Mouse (Mus musculus): ENCODE measurements around the gene Arel1. TPM values are rescaled to one million over a fixed set of nuclear protein-coding genes. Genes with fewer than 3 reads are reported as not detected.

The Arel1 gene
- polyA plus RNA-seq, 1 experiment, result 70.4 TPM

- Histone ChIP-seq H3K4me1 (ENCODE audit: control insufficient read depth, insufficient read depth, low read length) (no peaks in the 10 kb centered on the region), H3K4me3 (ENCODE audit: insufficient read depth, low read length) (no peak overlapping the region), H3K27ac (ENCODE audit: insufficient read depth, low read length) (no peak overlapping the region)
- TF ChIP-seq POLR2A (IDR thresholded peaks at IDR 0.05; ENCODE audit: extremely low read depth, insufficient read depth, low read length) (no peak), CTCF (IDR thresholded peaks at IDR 0.05; ENCODE audit: extremely low read depth, insufficient read depth, low read length) (peak; percentile 81)
Observed at GRCm38 (mm10) chr12:84873434-84873833, 97.3 kb downstream of the Arel1 start.

GRCm38 (mm10) chr12:84872310-84872709, 98.4 kb downstream of the Arel1 start:
- TF ChIP-seq POLR2A (IDR thresholded peaks at IDR 0.05; ENCODE audit: extremely low read depth, insufficient read depth, low read length) (no peak), CTCF (IDR thresholded peaks at IDR 0.05; ENCODE audit: extremely low read depth, insufficient read depth, low read length) (no peak)
- Histone ChIP-seq H3K4me1 (ENCODE audit: control insufficient read depth, insufficient read depth, low read length) (no peaks in the 10 kb centered on the region), H3K4me3 (ENCODE audit: insufficient read depth, low read length) (no peak overlapping the region), H3K27ac (ENCODE audit: insufficient read depth, low read length) (no peak overlapping the region)

Other genes with a start within 250 kb of the Arel1 start
- gene Npc2, start 197.7 kb downstream of the Arel1 start, polyA plus RNA-seq (2012; rRNA removed), result 45.5 and 50.0 TPM in 2 replicates
- gene Isca2, start 197.6 kb downstream of the Arel1 start, polyA plus RNA-seq (2012; rRNA removed), result 83.0 and 86.3 TPM in 2 replicates
- gene Ltbp2, start 94.4 kb downstream of the Arel1 start, polyA plus RNA-seq (2012; rRNA removed), result 0.38 and 0.42 TPM in 2 replicates
- 71.3 and 74.5 TPM in 2 replicates for gene Fcf1, start within 50 bp of the Arel1 start, polyA plus RNA-seq (2012; rRNA removed)
- 64.0 and 69.9 TPM in 2 replicates for gene Ylpm1, start 25.4 kb upstream of the Arel1 start, polyA plus RNA-seq (2012; rRNA removed)
- 1.5 and 1.8 TPM in 2 replicates for gene Prox2, start 139.9 kb upstream of the Arel1 start, polyA plus RNA-seq (2012; rRNA removed)
- gene Dlst, start 139.9 kb upstream of the Arel1 start, polyA plus RNA-seq (2012; rRNA removed), result 144 and 150 TPM in 2 replicates
- gene Rps6kl1, start 180.4 kb upstream of the Arel1 start, polyA plus RNA-seq (2012; rRNA removed), result 39.2 and 44.3 TPM in 2 replicates
- 2.2 and 2.9 TPM in 2 replicates for gene Pgf, start 206.9 kb upstream of the Arel1 start, polyA plus RNA-seq (2012; rRNA removed)
- gene Eif2b2, start 248.6 kb upstream of the Arel1 start, polyA plus RNA-seq (2012; rRNA removed), result 90.4 and 101 TPM in 2 replicates

Data from cortical plate, adult 2 months (tissue).